In genomic region chr7:46957831-46958691, GRCm38 (mm10) we compare ENCODE assay signal across 8 mouse cellular contexts. TPM values are rescaled to one million over a fixed set of nuclear protein-coding genes. Genes with fewer than 3 reads are reported as not detected.
A peak's percentile ranks its signal among the peaks of the same experiment; 100 is the strongest.
DNase-seq lines count a peak whose midpoint lies in the region; ATAC-seq lines count a peak whose summit lies in the region.

TSS of gene Uevld (minus strand) at chr7:46958527.

- peaks cover 27% of the 10 kb centered on the region for H3K36me3 ChIP-seq in heart, embryonic 14.5 days (ENCODE audit: control insufficient read depth, insufficient read depth, low read length)
- peaks cover 23% of the 10 kb centered on the region for H3K36me3 ChIP-seq in liver, embryonic 13.5 days
- 0 out of 2 replicates have a peak, but pooled peaks cover 7% of the 10 kb centered on the region for H3K36me3 ChIP-seq in stomach, embryonic 16.5 days (ENCODE audit: control insufficient read depth, insufficient read depth, low read length)

- under 1% methylated on average over 51 of the region's 51 CpGs for WGBS in heart, embryonic 14.5 days
- WGBS in liver, embryonic 13.5 days (ENCODE audit: insufficient replicate concordance): under 1% methylated on average over 51 of the region's 51 CpGs
- WGBS in stomach, embryonic 16.5 days: under 1% methylated on average over 51 of the region's 51 CpGs

- peak within 1 kb of the TSS; percentile 89 for H3K4me2 ChIP-seq in heart, embryonic 14.5 days (ENCODE audit: low read length)
- peak within 1 kb of the TSS; percentile 87 for H3K4me2 ChIP-seq in liver, embryonic 13.5 days
- peak within 1 kb of the TSS; percentile 67 for H3K4me2 ChIP-seq in stomach, embryonic 16.5 days (ENCODE audit: low read depth, low read length)

- no peaks in the 10 kb centered on the region for H3K9me3 ChIP-seq in heart, embryonic 14.5 days (ENCODE audit: control insufficient read depth, low read length)
- no peaks in the 10 kb centered on the region for H3K9me3 ChIP-seq in liver, embryonic 13.5 days (replicated peaks)
- no peaks in the 10 kb centered on the region for H3K9me3 ChIP-seq in stomach, embryonic 16.5 days (replicated peaks; ENCODE audit: control insufficient read depth, low read length)

- peak within 1 kb of the TSS; percentile 78 to 87 for H3K4me3 ChIP-seq in heart, embryonic 14.5 days (ENCODE audit: control insufficient read depth in 1 of 2, insufficient read depth in 1 of 2, low read depth in 1 of 2, low read length in 2 of 2)
- peak within 1 kb of the TSS; percentile 87 for H3K4me3 ChIP-seq in liver, embryonic 13.5 days (replicated peaks)
- H3K4me3 ChIP-seq in stomach, embryonic 16.5 days (replicated peaks; ENCODE audit: low read length): peak within 1 kb of the TSS; percentile 83

- ATAC-seq in CD4-positive, CD25-positive, alpha-beta regulatory T cell, adult 4 months: peak; percentile 93
- ATAC-seq in heart, embryonic 14.5 days (ENCODE audit: insufficient number of reproducible peaks, insufficient read depth, low FRiP score, low read depth): peak; percentile 86
- ATAC-seq in liver, embryonic 13.5 days (ENCODE audit: low read depth): peak; percentile 97
- peak; percentile 94 for ATAC-seq in stomach, embryonic 16.5 days (ENCODE audit: insufficient read depth, low FRiP score)

- DNase-seq in c-Kit-negative CD71-positive TER-119-positive erythroid progenitor cells, embryonic 14.5 days (ENCODE audit: low read depth, low spot score): peak; percentile 89
- DNase-seq in fibroblast of lung, adult 2 months (ENCODE audit: low read depth): peak; percentile 57
- peak; percentile 96 for DNase-seq in kidney, postnatal 14 days
- peak; percentile 94 for DNase-seq in liver, embryonic 13.5 days
- DNase-seq in neural tube, embryonic 10.5 days (ENCODE audit: extremely low spot score, low spot score): peak; percentile 96

- H3K27me3 ChIP-seq in heart, embryonic 14.5 days (ENCODE audit: control insufficient read depth, insufficient read depth, low read length): no peaks in the 10 kb centered on the region
- peaks cover 18% of the 10 kb centered on the region for H3K27me3 ChIP-seq in liver, embryonic 13.5 days
- no peaks in the 10 kb centered on the region for H3K27me3 ChIP-seq in stomach, embryonic 16.5 days (ENCODE audit: control insufficient read depth, insufficient read depth, low read length)

- H3K27ac ChIP-seq in heart, embryonic 14.5 days (replicated peaks in 1 of 2; ENCODE audit: control insufficient read depth in 1 of 2, insufficient read depth in 1 of 2, low read depth in 2 of 2, low read length in 2 of 2): peak within 1 kb of the TSS; percentile 5 to 64; a peak in 3 of 4 replicates
- peak within 1 kb of the TSS; percentile 75 for H3K27ac ChIP-seq in liver, embryonic 13.5 days
- peak within 1 kb of the TSS; percentile 43; the same call in 1 of the 2 replicates for H3K27ac ChIP-seq in stomach, embryonic 16.5 days (ENCODE audit: low read length)

- peaks cover 11 to 17% of the 10 kb centered on the region in 2 experiments for H3K4me1 ChIP-seq in heart, embryonic 14.5 days (ENCODE audit: control insufficient read depth in 2 of 2, insufficient read depth in 2 of 2, low read length in 2 of 2)
- peaks cover 25% of the 10 kb centered on the region for H3K4me1 ChIP-seq in liver, embryonic 13.5 days (replicated peaks)
- H3K4me1 ChIP-seq in stomach, embryonic 16.5 days (ENCODE audit: control insufficient read depth, insufficient read depth, low read length): peaks cover 20% of the 10 kb centered on the region

- H3K9ac ChIP-seq in heart, embryonic 14.5 days (ENCODE audit: low read length): peak within 1 kb of the TSS; percentile 92
- H3K9ac ChIP-seq in liver, embryonic 13.5 days: peak within 1 kb of the TSS; percentile 91
- H3K9ac ChIP-seq in stomach, embryonic 16.5 days (ENCODE audit: low read length): peak within 1 kb of the TSS; percentile 91

RNA-seq across cellular contexts. Expression of gene Uevld, which starts in this region (rescaled TPM):
- polyA plus RNA-seq in CD4-positive, CD25-positive, alpha-beta regulatory T cell, adult 4 months (2017; shearing (Covaris generic)): 1 to 10 TPM; 7.5 to 9.0 TPM
- 9.8 TPM in 2 replicates for polyA plus RNA-seq in heart, embryonic 14.5 days (2014; fragmentation: Nextera tagmentation; extraction: Ambion mirVana)
- polyA plus RNA-seq in liver, embryonic 13.5 days (2015; fragmentation: Nextera tagmentation; extraction: Ambion mirVana): 5.3 and 6.2 TPM in 2 replicates
- 11.6 and 12.6 TPM in 2 replicates for polyA plus RNA-seq in stomach, embryonic 16.5 days (2015; fragmentation: Nextera tagmentation; extraction: Ambion mirVana)

Comparison
In these comparisons a context has a peak if more than half of its experiments do, and no peak if none do; other contexts are left out.
1. Peak in every context shown above with its lines: DNase-seq, ATAC-seq, H3K4me3 ChIP-seq and H3K27ac ChIP-seq.